Mouse (Mus musculus): ENCODE measurements around the gene Defb28. TPM values are rescaled to one million over a fixed set of nuclear protein-coding genes. Genes with fewer than 3 reads are reported as not detected.
A peak's percentile ranks its signal among the peaks of the same experiment; 100 is the strongest.

Defb28 gene
- polyA plus RNA-seq, 1 experiment from 2014 or later = not detected

GRCm38 (mm10) chr2:152503950-152504349 is 14.1 kb upstream of the Defb28 start:
- Histone ChIP-seq H3K9me3 (replicated peaks) (no peaks in the 10 kb centered on the region), H3K9ac (no peak overlapping the region), H3K27me3 (no peaks in the 10 kb centered on the region), H3K27ac (replicated peaks) (no peak overlapping the region), H3K36me3 (no peaks in the 10 kb centered on the region), H3K4me2 (replicated peaks) (no peak overlapping the region), H3K4me1 (no peaks in the 10 kb centered on the region), H3K4me3 (replicated peaks) (no peak overlapping the region)
- ATAC-seq (ENCODE audit: insufficient number of reproducible peaks, low FRiP score, low TSS enrichment, low read depth) = no peak
- WGBS = 76% methylated on average over 2 of the region's 2 CpGs

GRCm38 (mm10) chr2:152511592-152511991 is 6.5 kb upstream of the Defb28 start, which contains the start of gene Defb26:
TSS of gene Defb26 (minus strand) at chr2:152511692.
- Histone ChIP-seq H3K27me3 (no peaks in the 10 kb centered on the region), H3K27ac (replicated peaks) (no peak within 1 kb of the TSS)
- 82% methylated on average over 1 of the region's 1 CpGs for WGBS

GRCm38 (mm10) chr2:152516084-152516483 is 2.0 kb upstream of the Defb28 start:
- no peak overlapping the region for H3K4me2 ChIP-seq (replicated peaks)
- H3K27ac ChIP-seq (replicated peaks) = no peak overlapping the region
- H3K9me3 ChIP-seq (replicated peaks) = no peaks in the 10 kb centered on the region
- no peak for ATAC-seq (ENCODE audit: insufficient number of reproducible peaks, low FRiP score, low TSS enrichment, low read depth)
- no peaks in the 10 kb centered on the region for H3K4me1 ChIP-seq
- H3K9ac ChIP-seq = no peak overlapping the region
- 55% methylated on average over 4 of the region's 4 CpGs for WGBS
- H3K36me3 ChIP-seq = no peaks in the 10 kb centered on the region
- H3K4me3 ChIP-seq (replicated peaks) = no peak overlapping the region
- no peaks in the 10 kb centered on the region for H3K27me3 ChIP-seq

More at GRCm38 (mm10) chr2:152511592-152511991, 6.5 kb upstream of the Defb28 start, which contains the start of gene Defb26:
- H3K4me1 ChIP-seq = no peaks in the 10 kb centered on the region
- H3K4me2 ChIP-seq (replicated peaks) = no peak within 1 kb of the TSS
- H3K9ac ChIP-seq = no peak within 1 kb of the TSS
- no peaks in the 10 kb centered on the region for H3K9me3 ChIP-seq (replicated peaks)
- no peak within 1 kb of the TSS for H3K4me3 ChIP-seq (replicated peaks)
- H3K36me3 ChIP-seq = no peaks in the 10 kb centered on the region
- no peak for ATAC-seq (ENCODE audit: insufficient number of reproducible peaks, low FRiP score, low TSS enrichment, low read depth)

- 48% methylated on average over 13 of the region's 13 CpGs for WGBS
- H3K27ac ChIP-seq (replicated peaks) = no peak within 1 kb of the TSS
Observed at GRCm38 (mm10) chr2:152539944-152540710, 22.1 kb downstream of the Defb28 start, which contains the start of gene Defb29. TSS of gene Defb29 (minus strand) at chr2:152540098.

GRCm38 (mm10) chr2:152541979-152542378 is 23.9 kb downstream of the Defb28 start:
- WGBS = 76% methylated on average over 9 of the region's 9 CpGs

More at GRCm38 (mm10) chr2:152539944-152540710, 22.1 kb downstream of the Defb28 start, which contains the start of gene Defb29:
- Histone ChIP-seq H3K4me1 (no peaks in the 10 kb centered on the region), H3K27me3 (no peaks in the 10 kb centered on the region), H3K4me3 (replicated peaks) (no peak within 1 kb of the TSS), H3K36me3 (no peaks in the 10 kb centered on the region), H3K9ac (no peak within 1 kb of the TSS), H3K4me2 (replicated peaks) (no peak within 1 kb of the TSS), H3K9me3 (replicated peaks) (no peaks in the 10 kb centered on the region)
- ATAC-seq (ENCODE audit: insufficient number of reproducible peaks, low FRiP score, low TSS enrichment, low read depth) = no peak

GRCm38 (mm10) chr2:152542897-152543296 is 24.8 kb downstream of the Defb28 start:
- no peak for ATAC-seq (ENCODE audit: insufficient number of reproducible peaks, low FRiP score, low TSS enrichment, low read depth)
- H3K27ac ChIP-seq (replicated peaks) = no peak overlapping the region
- H3K27me3 ChIP-seq = no peaks in the 10 kb centered on the region
- no peaks in the 10 kb centered on the region for H3K9me3 ChIP-seq (replicated peaks)
- no peaks in the 10 kb centered on the region for H3K36me3 ChIP-seq
- no peaks in the 10 kb centered on the region for H3K4me1 ChIP-seq
- H3K4me3 ChIP-seq (replicated peaks) = no peak overlapping the region
- H3K9ac ChIP-seq = no peak overlapping the region
- H3K4me2 ChIP-seq (replicated peaks) = no peak overlapping the region
- WGBS = 79% methylated on average over 2 of the region's 2 CpGs

More at GRCm38 (mm10) chr2:152541979-152542378, 23.9 kb downstream of the Defb28 start:
- Histone ChIP-seq H3K36me3 (no peaks in the 10 kb centered on the region), H3K27me3 (no peaks in the 10 kb centered on the region), H3K4me3 (replicated peaks) (no peak overlapping the region), H3K4me1 (no peaks in the 10 kb centered on the region), H3K9ac (no peak overlapping the region), H3K9me3 (replicated peaks) (no peaks in the 10 kb centered on the region), H3K27ac (replicated peaks) (no peak overlapping the region), H3K4me2 (replicated peaks) (no peak overlapping the region)
- ATAC-seq (ENCODE audit: insufficient number of reproducible peaks, low FRiP score, low TSS enrichment, low read depth) = no peak

GRCm38 (mm10) chr2:152543478-152543877 is 25.4 kb downstream of the Defb28 start:
- no peak overlapping the region for H3K27ac ChIP-seq (replicated peaks)
- H3K4me2 ChIP-seq (replicated peaks) = no peak overlapping the region
- H3K9ac ChIP-seq = no peak overlapping the region
- H3K4me3 ChIP-seq (replicated peaks) = no peak overlapping the region
- ATAC-seq (ENCODE audit: insufficient number of reproducible peaks, low FRiP score, low TSS enrichment, low read depth) = no peak
- H3K9me3 ChIP-seq (replicated peaks) = no peaks in the 10 kb centered on the region
- no peaks in the 10 kb centered on the region for H3K4me1 ChIP-seq
- H3K27me3 ChIP-seq = no peaks in the 10 kb centered on the region
- 67% methylated on average over 4 of the region's 4 CpGs for WGBS
- H3K36me3 ChIP-seq = no peaks in the 10 kb centered on the region

GRCm38 (mm10) chr2:152544691-152545090 is 26.6 kb downstream of the Defb28 start:
- WGBS = 8% methylated on average over 4 of the region's 4 CpGs
- H3K4me2 ChIP-seq (replicated peaks) = no peak overlapping the region
- H3K27ac ChIP-seq (replicated peaks) = no peak overlapping the region
- H3K27me3 ChIP-seq = no peaks in the 10 kb centered on the region
- no peak overlapping the region for H3K4me3 ChIP-seq (replicated peaks)
- no peaks in the 10 kb centered on the region for H3K4me1 ChIP-seq
- ATAC-seq (ENCODE audit: insufficient number of reproducible peaks, low FRiP score, low TSS enrichment, low read depth) = no peak
- H3K36me3 ChIP-seq = no peaks in the 10 kb centered on the region
- H3K9ac ChIP-seq = no peak overlapping the region
- H3K9me3 ChIP-seq (replicated peaks) = no peaks in the 10 kb centered on the region

GRCm38 (mm10) chr2:152548124-152548523 is 30.1 kb downstream of the Defb28 start:
- Histone ChIP-seq H3K9ac (no peak overlapping the region), H3K36me3 (no peaks in the 10 kb centered on the region), H3K4me3 (replicated peaks) (no peak overlapping the region), H3K4me1 (no peaks in the 10 kb centered on the region), H3K27ac (replicated peaks) (no peak overlapping the region), H3K9me3 (replicated peaks) (no peaks in the 10 kb centered on the region), H3K27me3 (no peaks in the 10 kb centered on the region), H3K4me2 (replicated peaks) (no peak overlapping the region)
- ATAC-seq (ENCODE audit: insufficient number of reproducible peaks, low FRiP score, low TSS enrichment, low read depth) = no peak
- 71% methylated on average over 5 of the region's 5 CpGs for WGBS

- H3K4me1 ChIP-seq = no peaks in the 10 kb centered on the region
- H3K27ac ChIP-seq (replicated peaks) = no peak overlapping the region
- no peaks in the 10 kb centered on the region for H3K9me3 ChIP-seq (replicated peaks)
- 12% methylated on average over 16 of the region's 16 CpGs for WGBS
- no peaks in the 10 kb centered on the region for H3K36me3 ChIP-seq
- H3K4me2 ChIP-seq (replicated peaks) = peak overlapping the region; percentile 40
- no peak overlapping the region for H3K9ac ChIP-seq
- H3K4me3 ChIP-seq (replicated peaks) = no peak overlapping the region
- ATAC-seq (ENCODE audit: insufficient number of reproducible peaks, low FRiP score, low TSS enrichment, low read depth) = no peak
- H3K27me3 ChIP-seq = no peaks in the 10 kb centered on the region
Observed at GRCm38 (mm10) chr2:152553774-152554423, 35.8 kb downstream of the Defb28 start.

GRCm38 (mm10) chr2:152556655-152557054 is 38.6 kb downstream of the Defb28 start:
- WGBS = 78% methylated on average over 7 of the region's 7 CpGs

More at GRCm38 (mm10) chr2:152556655-152557054, 38.6 kb downstream of the Defb28 start:
- Histone ChIP-seq H3K27me3 (no peaks in the 10 kb centered on the region), H3K27ac (replicated peaks) (no peak overlapping the region), H3K9me3 (replicated peaks) (no peaks in the 10 kb centered on the region), H3K4me1 (no peaks in the 10 kb centered on the region), H3K4me2 (replicated peaks) (no peak overlapping the region), H3K36me3 (no peaks in the 10 kb centered on the region), H3K9ac (no peak overlapping the region), H3K4me3 (replicated peaks) (no peak overlapping the region)
- no peak for ATAC-seq (ENCODE audit: insufficient number of reproducible peaks, low FRiP score, low TSS enrichment, low read depth)

Measured in embryonic facial prominence, embryonic 15.5 days (tissue).